Mouse (Mus musculus) hindbrain, embryonic 14.5 days (tissue): ENCODE measurements at regions not wholly inside any gene's neighbourhood (a gene's known extent, or its start where the extent isn't known, plus 50 kb on each side); places are given as distances from the start of the nearest gene placed in this dataset.

Experiments used
- ATAC-seq: fragments of 200-750 bp; cut with Nextera tagmentation; 2 replicates; pipeline ENCODE4 v1.8.0; 2017; ENCODE audit warnings: moderate number of reproducible peaks, mild to moderate bottlenecking, moderate TSS enrichment, moderate library complexity; ENCODE audit not compliant: low FRiP score
- DNase-seq: peaks from one replicate; pipeline ENCODE4 v3.0.0-alpha.2; 2015; ENCODE audit warnings: low spot score
- H3K27ac ChIP-seq: fragments of 300-500 bp; sonication (generic); 2 replicates; pipeline ENCODE4 v1.5.1; 2014; ENCODE audit warnings: mild to moderate bottlenecking, moderate library complexity
- H3K27me3 ChIP-seq: fragments of 300-500 bp; sonication (generic); 2 replicates; pipeline ENCODE4 v1.6.1; 2014; ENCODE audit warnings: mild to moderate bottlenecking, low read length, mixed read lengths; ENCODE audit not compliant: control insufficient read depth, insufficient read depth
- H3K36me3 ChIP-seq: fragments of 300-500 bp; sonication (generic); replicated peaks from 2 replicates; pipeline ENCODE4 v1.6.1; 2014; ENCODE audit not compliant: control insufficient read depth, insufficient read depth
- H3K4me1 ChIP-seq: fragments of 300-500 bp; sonication (generic); replicated peaks from 2 replicates; pipeline ENCODE4 v1.6.1; 2014; ENCODE audit warnings: antibody characterized with exemption, low read length, mixed read lengths; ENCODE audit not compliant: control insufficient read depth, insufficient read depth
- H3K4me2 ChIP-seq: fragments of 300-500 bp; sonication (generic); replicated peaks from 2 replicates; pipeline ENCODE4 v1.6.1; 2014; ENCODE audit warnings: mild to moderate bottlenecking, moderate library complexity
- H3K4me3 ChIP-seq: fragments of 300-500 bp; sonication (generic); replicated peaks from 2 replicates; pipeline ENCODE4 v1.5.1; 2014; ENCODE audit warnings: mild to moderate bottlenecking, low read length
- H3K9ac ChIP-seq: fragments of 300-500 bp; sonication (generic); 2 replicates; pipeline ENCODE4 v1.6.1; 2014
- H3K9me3 ChIP-seq: fragments of 300-500 bp; sonication (generic); 2 replicates; pipeline ENCODE4 v1.6.1; 2016; ENCODE audit warnings: low read length; ENCODE audit not compliant: control insufficient read depth
- WGBS: fragments of 180-500 bp; shearing (Covaris S2); extraction: QIAGEN DNeasy Blood & Tissue Kit; methylation state at CpG from one replicate; pipeline ENCODE4 v1.1.7; 2014; 5-methylcytosine and 5-hydroxymethylcytosine counted together

GRCm38 (mm10) chr10:126391770-126392169 lies 425.8 kb downstream of the Lrig3 start:
- no peaks in the 10 kb centered on the region for H3K9me3 ChIP-seq
- no peak for ATAC-seq

GRCm38 (mm10) chr10:126386430-126386829 lies 420.5 kb downstream of the Lrig3 start:
- Histone ChIP-seq H3K4me3 (no peak overlapping the region), H3K27ac (no peak overlapping the region), H3K36me3 (no peaks in the 10 kb centered on the region), H3K9ac (no peak overlapping the region), H3K9me3 (no peaks in the 10 kb centered on the region), H3K4me2 (no peak overlapping the region), H3K4me1 (no peaks in the 10 kb centered on the region), H3K27me3 (no peaks in the 10 kb centered on the region)
- DNase-seq, result no peak
- no peak for ATAC-seq
- WGBS, result 78% methylated on average over 3 of the region's 3 CpGs

More at GRCm38 (mm10) chr10:126391770-126392169, 425.8 kb downstream of the Lrig3 start:
- Histone ChIP-seq H3K27me3 (no peaks in the 10 kb centered on the region), H3K27ac (no peak overlapping the region), H3K4me1 (no peaks in the 10 kb centered on the region), H3K36me3 (no peaks in the 10 kb centered on the region), H3K4me3 (no peak overlapping the region), H3K4me2 (no peak overlapping the region), H3K9ac (no peak overlapping the region)
- DNase-seq, result no peak
- 64% methylated on average over 6 of the region's 6 CpGs for WGBS

- no peak overlapping the region for H3K27ac ChIP-seq
- ATAC-seq (no peak), DNase-seq (no peak)
- no peaks in the 10 kb centered on the region for H3K4me1 ChIP-seq
- no peaks in the 10 kb centered on the region for H3K27me3 ChIP-seq
- no peaks in the 10 kb centered on the region for H3K36me3 ChIP-seq
- no peaks in the 10 kb centered on the region for H3K9me3 ChIP-seq
- no peak overlapping the region for H3K9ac ChIP-seq
- H3K4me3 ChIP-seq, result no peak overlapping the region
- no peak overlapping the region for H3K4me2 ChIP-seq
- 92% methylated on average over 6 of the region's 6 CpGs for WGBS
Measured at GRCm38 (mm10) chr10:126385644-126386043, 419.7 kb downstream of the Lrig3 start.

GRCm38 (mm10) chr10:126380381-126380780 lies 414.4 kb downstream of the Lrig3 start:
- no peak overlapping the region for H3K4me2 ChIP-seq
- ATAC-seq, result no peak
- no peak overlapping the region for H3K27ac ChIP-seq
- WGBS, result 85% methylated on average over 2 of the region's 2 CpGs
- no peaks in the 10 kb centered on the region for H3K4me1 ChIP-seq
- H3K9me3 ChIP-seq, result no peaks in the 10 kb centered on the region
- no peak overlapping the region for H3K4me3 ChIP-seq
- DNase-seq, result no peak
- H3K9ac ChIP-seq, result no peak overlapping the region
- no peaks in the 10 kb centered on the region for H3K27me3 ChIP-seq
- H3K36me3 ChIP-seq, result no peaks in the 10 kb centered on the region

- DNase-seq (no peak), ATAC-seq (no peak)
- Histone ChIP-seq H3K4me2 (no peak overlapping the region), H3K4me1 (no peaks in the 10 kb centered on the region), H3K36me3 (no peaks in the 10 kb centered on the region), H3K4me3 (no peak overlapping the region), H3K9ac (no peak overlapping the region), H3K9me3 (no peaks in the 10 kb centered on the region), H3K27me3 (no peaks in the 10 kb centered on the region), H3K27ac (no peak overlapping the region)
- 12% methylated on average over 6 of the region's 6 CpGs for WGBS
Measured at GRCm38 (mm10) chr10:126379239-126379638, 413.3 kb downstream of the Lrig3 start.

GRCm38 (mm10) chr10:126373906-126374305 lies 407.9 kb downstream of the Lrig3 start:
- no peaks in the 10 kb centered on the region for H3K27me3 ChIP-seq
- no peak overlapping the region for H3K4me3 ChIP-seq
- ATAC-seq, result no peak
- no peak for DNase-seq
- H3K27ac ChIP-seq, result no peak overlapping the region
- H3K4me2 ChIP-seq, result no peak overlapping the region
- no peaks in the 10 kb centered on the region for H3K36me3 ChIP-seq
- 73% methylated on average over 6 of the region's 6 CpGs for WGBS
- H3K9me3 ChIP-seq, result no peaks in the 10 kb centered on the region
- H3K9ac ChIP-seq, result no peak overlapping the region
- H3K4me1 ChIP-seq, result no peaks in the 10 kb centered on the region

- 97% methylated on average over 6 of the region's 6 CpGs for WGBS
- no peak for ATAC-seq
- Histone ChIP-seq H3K4me1 (no peaks in the 10 kb centered on the region), H3K9ac (no peak overlapping the region), H3K36me3 (no peaks in the 10 kb centered on the region), H3K27ac (no peak overlapping the region), H3K4me3 (no peak overlapping the region), H3K4me2 (no peak overlapping the region), H3K9me3 (no peaks in the 10 kb centered on the region), H3K27me3 (no peaks in the 10 kb centered on the region)
- no peak for DNase-seq
Measured at GRCm38 (mm10) chr10:126371881-126372280, 405.9 kb downstream of the Lrig3 start.

- Histone ChIP-seq H3K4me3 (no peak overlapping the region), H3K27me3 (no peaks in the 10 kb centered on the region), H3K4me2 (no peak overlapping the region), H3K4me1 (0 out of 2 replicates have a peak, but pooled peaks cover 6% of the 10 kb centered on the region), H3K27ac (no peak overlapping the region; the same call in 1 of the 2 replicates), H3K36me3 (no peaks in the 10 kb centered on the region), H3K9ac (no peak overlapping the region), H3K9me3 (no peaks in the 10 kb centered on the region)
- WGBS, result 57% methylated on average over 11 of the region's 11 CpGs
- no peak for ATAC-seq
- DNase-seq, result no peak
Measured at GRCm38 (mm10) chr10:126349076-126349475, 383.1 kb downstream of the Lrig3 start.

- Histone ChIP-seq H3K27ac (no peak overlapping the region), H3K4me2 (no peak overlapping the region), H3K36me3 (no peaks in the 10 kb centered on the region), H3K27me3 (no peaks in the 10 kb centered on the region), H3K9me3 (peaks cover 8% of the 10 kb centered on the region; the same call in 1 of the 2 replicates), H3K4me1 (no peaks in the 10 kb centered on the region), H3K4me3 (no peak overlapping the region), H3K9ac (no peak overlapping the region)
- 79% methylated on average over 4 of the region's 4 CpGs for WGBS
- ATAC-seq (no peak), DNase-seq (no peak)
Measured at GRCm38 (mm10) chr10:126337426-126337825, 371.5 kb downstream of the Lrig3 start.

- DNase-seq (no peak), ATAC-seq (no peak)
- Histone ChIP-seq H3K4me3 (no peak overlapping the region), H3K36me3 (no peaks in the 10 kb centered on the region), H3K9me3 (no peaks in the 10 kb centered on the region), H3K4me2 (no peak overlapping the region), H3K27ac (no peak overlapping the region), H3K4me1 (no peaks in the 10 kb centered on the region; the same call in 1 of the 2 replicates), H3K27me3 (no peaks in the 10 kb centered on the region), H3K9ac (no peak overlapping the region)
- WGBS, result 84% methylated on average over 5 of the region's 5 CpGs
Measured at GRCm38 (mm10) chr10:126333786-126334185, 367.8 kb downstream of the Lrig3 start.
